Mouse (Mus musculus): ENCODE data around the gene Mycs. TPM values are rescaled to one million over a fixed set of nuclear protein-coding genes. Genes with fewer than 3 reads are reported as not detected.

Gene Mycs
- total RNA-seq (2023) = not detected in 2 replicates

DNA sequence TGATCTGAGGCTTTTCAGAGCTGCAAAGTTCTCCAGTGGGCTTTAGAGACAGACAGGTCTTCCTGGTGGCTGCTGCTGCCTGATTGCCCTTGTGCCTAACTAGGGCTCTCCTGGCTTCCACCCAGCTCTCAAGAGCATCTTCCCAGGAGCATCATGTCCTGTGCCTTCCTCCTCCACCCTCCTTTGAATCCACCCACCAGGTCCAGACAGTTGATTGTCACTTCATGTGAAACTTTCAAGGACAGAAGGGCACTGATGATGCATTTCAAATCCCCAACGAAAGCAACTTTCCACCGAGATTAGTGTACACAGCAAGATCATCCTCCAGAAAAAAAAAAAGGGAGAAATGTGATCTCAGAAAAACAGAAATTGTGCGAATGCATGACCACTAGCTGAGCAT lies at the start of gene Mycs:
Mycs (minus strand) TSS at position 101 of the 400 bp plus-strand sequence.

Other genes starting within 250 kb of the Mycs start
- gene Btbd35f7, start 199.8 kb upstream of the Mycs start, total RNA-seq (2023) = not detected in 2 replicates

Measured in neutrophil, adult 65 days (primary cell).